Mouse (Mus musculus): ENCODE measurements around the gene Bglap.

- no peak for TF ChIP-seq MAX (IDR thresholded peaks at IDR 0.05)
- no peak for TF ChIP-seq CTCF (IDR thresholded peaks at IDR 0.05; ENCODE audit: control insufficient read depth, insufficient read depth, insufficient read length)
These were observed 45.3 kb downstream of the Bglap start for GRCm38 (mm10) chr3:88339006-88339405.

Data from C2C12 (cell line).